Mouse (Mus musculus) liver, postnatal 0 days (tissue): ENCODE data around the gene Wdr4.

ENCODE experiments used
- CTCF ChIP-seq: sonication (generic); IDR thresholded peaks from 2 replicates; pipeline ENCODE4 v1.5.1; 2016; ENCODE audit warnings: antibody characterized with exemption, low read depth
- EP300 ChIP-seq: IDR thresholded peaks from 2 replicates; pipeline ENCODE4 v1.6.1; 2016; ENCODE audit warnings: antibody characterized with exemption, low read depth, mild to moderate bottlenecking

- TF ChIP-seq EP300 (no peak), CTCF (no peak)
Measured at GRCm38 (mm10) chr17:31512593-31512992, 7.2 kb downstream of the Wdr4 start.
